Mouse (Mus musculus) heart, adult 9 months (tissue): ENCODE data around the gene Hoxb4.

Source experiments
- DNase-seq, 2 experiments: peaks; one replicate each; pipeline ENCODE4 v3.0.0; 2022; ENCODE audit warnings: low spot score in 2 of 2

Gene Hoxb4

GRCm38 (mm10) chr11:96334002-96334364, 15.9 kb downstream of the Hoxb4 start:
- no peak for DNase-seq

GRCm38 (mm10) chr11:96334998-96335397, 16.9 kb downstream of the Hoxb4 start:
- DNase-seq, result no peak

- no peak for DNase-seq
These were observed 18.5 kb downstream of the Hoxb4 start for GRCm38 (mm10) chr11:96336597-96336996.

- DNase-seq, result no peak
These were observed 19.0 kb downstream of the Hoxb4 start for GRCm38 (mm10) chr11:96337026-96337425.

GRCm38 (mm10) chr11:96338957-96339855, 21.1 kb downstream of the Hoxb4 start:
- no peak for DNase-seq

- no peak for DNase-seq
These were observed 22.8 kb downstream of the Hoxb4 start for GRCm38 (mm10) chr11:96340698-96341365.

- peak in 1 of 2 experiments; percentile 37 for DNase-seq
These were observed 23.9 kb downstream of the Hoxb4 start for GRCm38 (mm10) chr11:96341701-96342575.

GRCm38 (mm10) chr11:96342576-96342930, 24.5 kb downstream of the Hoxb4 start:
- no peak for DNase-seq

GRCm38 (mm10) chr11:96343206-96343745, 25.2 kb downstream of the Hoxb4 start:
- no peak for DNase-seq

- DNase-seq, result no peak
These were observed 26.2 kb downstream of the Hoxb4 start for GRCm38 (mm10) chr11:96344061-96344877.

GRCm38 (mm10) chr11:96344878-96345159, 26.8 kb downstream of the Hoxb4 start:
- DNase-seq, result no peak

- no peak for DNase-seq
These were observed 27.3 kb downstream of the Hoxb4 start for GRCm38 (mm10) chr11:96345220-96345892.

- no peak for DNase-seq
These were observed 28.1 kb downstream of the Hoxb4 start for GRCm38 (mm10) chr11:96345893-96346806.

GRCm38 (mm10) chr11:96346916-96347520, 29.0 kb downstream of the Hoxb4 start:
- no peak for DNase-seq

GRCm38 (mm10) chr11:96347717-96348116, 29.6 kb downstream of the Hoxb4 start:
- no peak for DNase-seq

GRCm38 (mm10) chr11:96348141-96348928, 30.3 kb downstream of the Hoxb4 start:
- DNase-seq, result no peak

- no peak for DNase-seq
These were observed 30.9 kb downstream of the Hoxb4 start for GRCm38 (mm10) chr11:96348988-96349387.
